In the genomic region with DNA sequence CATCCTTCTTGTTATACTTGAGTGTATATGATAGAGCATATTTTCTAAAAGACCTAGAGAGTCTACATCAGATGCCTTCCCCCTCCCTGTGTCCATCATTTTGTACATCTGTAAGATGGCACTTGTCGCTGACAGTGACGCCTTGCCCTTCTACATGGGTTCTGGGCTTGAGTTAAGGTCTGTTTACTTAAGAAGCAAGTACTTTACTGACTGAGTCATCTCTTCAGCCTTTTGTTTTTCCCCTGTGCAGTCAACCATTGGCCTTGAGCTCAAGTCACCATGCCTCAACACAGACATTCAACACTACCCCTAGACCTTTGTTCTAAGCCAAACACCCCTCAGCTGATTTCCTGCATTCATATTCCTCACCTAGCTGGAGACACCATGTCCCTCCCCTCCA, we compare ENCODE assay signal across 27 mouse cellular contexts.
"Had no signal": no experiment of that assay in that cellular context is flagged by ENCODE, and none has a peak within 500 bp of the region (broad histone marks: within the 10 kb centered on the region; RNA-seq: fewer than 3 reads in every experiment).

No protein-coding gene starts in this region.

- H3K4me1 ChIP-seq: embryonic facial prominence, embryonic 10.5 days had no signal

- H3K9ac ChIP-seq: embryonic facial prominence, embryonic 12.5 days; embryonic facial prominence, embryonic 13.5 days; embryonic facial prominence, embryonic 15.5 days; forebrain, embryonic 12.5 days; forebrain, embryonic 13.5 days; forebrain, embryonic 15.5 days; forebrain, postnatal 0 days had no signal

- H3K4me3 ChIP-seq: embryonic facial prominence, embryonic 10.5 days; embryonic facial prominence, embryonic 12.5 days; embryonic facial prominence, embryonic 13.5 days; embryonic facial prominence, embryonic 15.5 days; erythroblast, embryonic 14.5 days; forebrain, embryonic 10.5 days; forebrain, embryonic 12.5 days; forebrain, embryonic 13.5 days; forebrain, embryonic 15.5 days; gastrocnemius, adult 2 months; heart, adult 2 months had no signal

- H3K27me3 ChIP-seq: embryonic facial prominence, embryonic 12.5 days; embryonic facial prominence, embryonic 13.5 days; embryonic facial prominence, embryonic 15.5 days; forebrain, embryonic 12.5 days; forebrain, embryonic 13.5 days; forebrain, embryonic 15.5 days had no signal

- H3K9me3 ChIP-seq: embryonic facial prominence, embryonic 10.5 days; embryonic facial prominence, embryonic 12.5 days; embryonic facial prominence, embryonic 13.5 days; embryonic facial prominence, embryonic 15.5 days; forebrain, embryonic 10.5 days; forebrain, embryonic 12.5 days; forebrain, embryonic 13.5 days; forebrain, embryonic 15.5 days had no signal

- H3K27ac ChIP-seq: embryonic facial prominence, embryonic 10.5 days; embryonic facial prominence, embryonic 12.5 days; embryonic facial prominence, embryonic 13.5 days; embryonic facial prominence, embryonic 15.5 days; forebrain, embryonic 10.5 days; forebrain, embryonic 12.5 days; forebrain, embryonic 13.5 days; forebrain, embryonic 15.5 days; gastrocnemius, adult 2 months; heart, adult 2 months had no signal

- ATAC-seq: forebrain, embryonic 13.5 days; forebrain, embryonic 14.5 days; forebrain, embryonic 15.5 days; forebrain, embryonic 16.5 days; forebrain, postnatal 0 days had no signal

- H3K4me2 ChIP-seq: embryonic facial prominence, embryonic 12.5 days; embryonic facial prominence, embryonic 13.5 days; embryonic facial prominence, embryonic 15.5 days; forebrain, embryonic 12.5 days; forebrain, embryonic 13.5 days; forebrain, embryonic 15.5 days had no signal

- H3K36me3 ChIP-seq: embryonic facial prominence, embryonic 10.5 days; embryonic facial prominence, embryonic 12.5 days; embryonic facial prominence, embryonic 13.5 days; embryonic facial prominence, embryonic 15.5 days; forebrain, embryonic 10.5 days; forebrain, embryonic 12.5 days; forebrain, embryonic 15.5 days had no signal

- DNase-seq: cerebellum, adult 8-10 months; cerebellum, adult 9-10 months; cerebellum, adult 9-11 months; cerebellum, postnatal 10 days; cerebellum, postnatal 14 days; cerebellum, postnatal 25 days; cerebellum, postnatal 36 days; embryo, embryonic 11 days; forebrain, postnatal 0 days; gastrocnemius, adult 2 months; gastrocnemius, postnatal 10 days; gastrocnemius, postnatal 14 days; gastrocnemius, postnatal 25 days; gastrocnemius, postnatal 36 days; heart, adult 18-20 months had no signal
